Mouse (Mus musculus) cortical plate, adult 2 months (tissue): Measurements from ENCODE around the gene Mapkap1.

ENCODE experiments used
- CTCF ChIP-seq: fragments of 200-500 bp; IDR thresholded peaks from 2 replicates; pipeline ENCODE4 v1.5.1; 2011; ENCODE audit warnings: mild to moderate bottlenecking, control low read depth, low read length; ENCODE audit not compliant: insufficient read depth; ENCODE audit errors: extremely low read depth
- POLR2A ChIP-seq: fragments of 200-500 bp; IDR thresholded peaks from 2 replicates; pipeline ENCODE4 v1.6.1; 2011; ENCODE audit warnings: mild to moderate bottlenecking, low read length, control low read depth; ENCODE audit not compliant: insufficient read depth; ENCODE audit errors: extremely low read depth

- TF ChIP-seq CTCF (no peak), POLR2A (no peak)
Measured at GRCm38 (mm10) chr2:34668440-34669191, 262.0 kb downstream of the Mapkap1 start.
